Mouse (Mus musculus): Measurements from ENCODE around the gene Ttc34. TPM values are rescaled to one million over a fixed set of nuclear protein-coding genes. Genes with fewer than 3 reads are reported as not detected.

The Ttc34 gene
- total RNA-seq, 2 experiments from 2014 or later, result 0.07 TPM; not detected in 1

GRCm38 (mm10) chr4:154856882-154857281, 19.6 kb downstream of the Ttc34 start:
- ATAC-seq (ENCODE audit: poor library complexity, severe bottlenecking), result no peak

GRCm38 (mm10) chr4:154857366-154858240, 20.3 kb downstream of the Ttc34 start:
- no peak for ATAC-seq (ENCODE audit: poor library complexity, severe bottlenecking)

- no peak for ATAC-seq (ENCODE audit: poor library complexity, severe bottlenecking)
Measured at GRCm38 (mm10) chr4:154858601-154859000, 21.3 kb downstream of the Ttc34 start.

- ATAC-seq (ENCODE audit: poor library complexity, severe bottlenecking), result no peak
Measured at GRCm38 (mm10) chr4:154861967-154862366, 24.7 kb downstream of the Ttc34 start.

- ATAC-seq (ENCODE audit: poor library complexity, severe bottlenecking), result no peak
Measured at GRCm38 (mm10) chr4:154863436-154863935, 26.2 kb downstream of the Ttc34 start.

- ATAC-seq (ENCODE audit: poor library complexity, severe bottlenecking), result peak; percentile 92
Measured at GRCm38 (mm10) chr4:154864271-154864771, 27.1 kb downstream of the Ttc34 start.

GRCm38 (mm10) chr4:154864961-154865760, 27.9 kb downstream of the Ttc34 start:
- ATAC-seq (ENCODE audit: poor library complexity, severe bottlenecking), result no peak

- no peak for ATAC-seq (ENCODE audit: poor library complexity, severe bottlenecking)
Measured at GRCm38 (mm10) chr4:154866391-154866790, 29.1 kb downstream of the Ttc34 start.

- no peak for ATAC-seq (ENCODE audit: poor library complexity, severe bottlenecking)
Measured at GRCm38 (mm10) chr4:154867257-154867656, 30.0 kb downstream of the Ttc34 start.

- no peak for ATAC-seq (ENCODE audit: poor library complexity, severe bottlenecking)
Measured at GRCm38 (mm10) chr4:154869440-154869839, 32.2 kb downstream of the Ttc34 start, which contains the start of gene Mmel1. Mmel1 (plus strand) TSS chr4:154869585.

GRCm38 (mm10) chr4:154870721-154871120, 33.5 kb downstream of the Ttc34 start:
- ATAC-seq (ENCODE audit: poor library complexity, severe bottlenecking), result no peak

GRCm38 (mm10) chr4:154871757-154872251, 34.5 kb downstream of the Ttc34 start:
- ATAC-seq (ENCODE audit: poor library complexity, severe bottlenecking), result no peak

- no peak for ATAC-seq (ENCODE audit: poor library complexity, severe bottlenecking)
Measured at GRCm38 (mm10) chr4:154873186-154873585, 35.9 kb downstream of the Ttc34 start.

GRCm38 (mm10) chr4:154877864-154878548, 40.7 kb downstream of the Ttc34 start:
- ATAC-seq (ENCODE audit: poor library complexity, severe bottlenecking), result peak; percentile 99

GRCm38 (mm10) chr4:154880730-154881129, 43.5 kb downstream of the Ttc34 start:
- ATAC-seq (ENCODE audit: poor library complexity, severe bottlenecking), result no peak; the same call in 1 of the 2 replicates

GRCm38 (mm10) chr4:154882014-154882659, 44.9 kb downstream of the Ttc34 start:
- no peak for ATAC-seq (ENCODE audit: poor library complexity, severe bottlenecking)

- ATAC-seq (ENCODE audit: poor library complexity, severe bottlenecking), result no peak
Measured at GRCm38 (mm10) chr4:154885416-154885815, 48.2 kb downstream of the Ttc34 start.

- no peak for ATAC-seq (ENCODE audit: poor library complexity, severe bottlenecking)
Measured at GRCm38 (mm10) chr4:154886876-154887592, 49.8 kb downstream of the Ttc34 start.

GRCm38 (mm10) chr4:154887593-154888250, 50.5 kb downstream of the Ttc34 start:
- ATAC-seq (ENCODE audit: poor library complexity, severe bottlenecking), result no peak

All from megakaryocyte, adult 5-6 weeks (primary cell).